Mouse (Mus musculus) megakaryocyte, embryonic 14.5 days (primary cell): ENCODE data around the gene Eya2.
"Not testable (repeated sequence)": the region's sequence is repeated elsewhere in the genome, so short reads cannot be mapped to it uniquely, and the experiment has no call there.

Source experiments
- FLI1 ChIP-seq: IDR thresholded peaks from 2 replicates; pipeline ENCODE4 v1.6.1; 2012; ENCODE audit warnings: low read length, inconsistent platforms, mixed read lengths
- GATA1 ChIP-seq: IDR thresholded peaks from 3 replicates; pipeline ENCODE4 v1.6.1; 2012; ENCODE audit warnings: mixed read lengths, low read length, inconsistent platforms, borderline replicate concordance

DNA sequence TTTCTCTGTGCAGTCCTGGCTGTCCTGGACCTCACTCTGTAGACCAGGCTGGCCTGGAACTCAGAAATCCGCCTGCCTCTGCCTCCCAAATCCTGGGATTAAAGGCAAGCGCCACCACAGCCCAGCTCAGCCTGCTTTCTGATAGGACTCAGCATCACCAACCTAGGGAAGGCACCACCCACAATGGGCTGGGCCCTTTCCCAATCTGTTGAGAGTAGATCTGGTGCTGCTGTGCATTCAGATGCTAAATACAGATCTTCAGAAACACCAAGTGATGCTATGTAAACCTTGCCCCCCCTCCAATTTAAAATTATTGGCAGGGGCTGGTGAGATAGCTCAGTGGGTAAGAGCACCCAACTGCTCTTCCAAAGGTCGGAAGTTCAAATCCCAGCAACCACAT lies 205.3 kb downstream of the Eya2 start:
- TF ChIP-seq GATA1, FLI1: not testable (repeated sequence)
